ENCODE assay signal across 13 mouse cellular contexts in genomic region chr3:127222086-127222485, GRCm38 (mm10).
"Had no signal": no experiment of that assay in that cellular context is flagged by ENCODE, and none has a peak within 500 bp of the region (broad histone marks: within the 10 kb centered on the region; RNA-seq: fewer than 3 reads in every experiment).

No protein-coding gene starts in this region.

- H3K27me3 ChIP-seq: limb, embryonic 15.5 days; neural tube, embryonic 15.5 days had no signal

- H3K36me3 ChIP-seq: limb, embryonic 15.5 days; liver, embryonic 12.5 days; neural tube, embryonic 15.5 days had no signal

- H3K4me1 ChIP-seq: liver, embryonic 12.5 days had no signal

- ATAC-seq: intestine, postnatal 0 days; liver, embryonic 12.5 days had no signal

- H3K4me3 ChIP-seq: limb, embryonic 15.5 days; liver, embryonic 12.5 days; myocyte; neural tube, embryonic 15.5 days had no signal

- DNase-seq: kidney, adult 8-10 months; kidney, postnatal 25 days; lung, embryonic 14.5 days; lung, postnatal 10 days; lung, postnatal 4 days; right cerebral cortex, adult 18-20 months; thymus, postnatal 4 days had no signal

- H3K27ac ChIP-seq: limb, embryonic 15.5 days; liver, embryonic 12.5 days; neural tube, embryonic 15.5 days; stomach, postnatal 0 days had no signal

- H3K9me3 ChIP-seq: limb, embryonic 15.5 days; liver, embryonic 12.5 days; neural tube, embryonic 15.5 days had no signal

- H3K4me2 ChIP-seq: limb, embryonic 15.5 days; liver, embryonic 12.5 days; lung, embryonic 14.5 days; neural tube, embryonic 15.5 days had no signal

- H3K9ac ChIP-seq: limb, embryonic 15.5 days; liver, embryonic 12.5 days; lung, embryonic 14.5 days; neural tube, embryonic 15.5 days had no signal
